Mouse (Mus musculus) T-cell, adult 2 months (primary cell): ENCODE measurements around the gene G530012D18Rik.
"Not testable (repeated sequence)": the region's sequence is repeated elsewhere in the genome, so short reads cannot be mapped to it uniquely, and the experiment has no call there.

Source experiments
- DNase-seq: peaks from one replicate; pipeline ENCODE4 v3.0.0; 2022; ENCODE audit warnings: low spot score

The G530012D18Rik gene

GRCm38 (mm10) chr1:85615819-85616218, 40.3 kb downstream of the G530012D18Rik start:
- not testable (repeated sequence) for DNase-seq

GRCm38 (mm10) chr1:85617161-85617560, 41.7 kb downstream of the G530012D18Rik start:
- DNase-seq: not testable (repeated sequence)

- DNase-seq: not testable (repeated sequence)
Observed at GRCm38 (mm10) chr1:85618689-85619088, 43.2 kb downstream of the G530012D18Rik start.
